Mouse (Mus musculus): ENCODE measurements around the gene Osbpl8. TPM values are rescaled to one million over a fixed set of nuclear protein-coding genes. Genes with fewer than 3 reads are reported as not detected.

Gene Osbpl8
- total and polyA plus RNA-seq, 2 experiments from 2014 or later: 16.6 to 89.5 TPM

GRCm38 (mm10) chr10:111273463-111274088, 109.0 kb downstream of the Osbpl8 start:
- Histone ChIP-seq H3K36me3 (ENCODE audit: insufficient read depth) (peaks cover 60% of the 10 kb centered on the region), H3K9ac (no peak overlapping the region), H3K4me1 (ENCODE audit: insufficient read depth) (no peaks in the 10 kb centered on the region), H3K27me3 (ENCODE audit: insufficient read depth, low read length) (no peaks in the 10 kb centered on the region), H3K4me2 (ENCODE audit: low read depth) (no peak overlapping the region), H3K27ac (ENCODE audit: low read depth, low read length) (no peak overlapping the region), H3K9me3 (ENCODE audit: low read length) (no peaks in the 10 kb centered on the region), H3K4me3 (ENCODE audit: low read depth, low read length) (no peak overlapping the region)
- 30% methylated on average over 5 of the region's 5 CpGs for WGBS
- no peak for TF ChIP-seq CTCF (IDR thresholded peaks at IDR 0.05; ENCODE audit: low read depth)
- no peak for DNase-seq
- no peak for ATAC-seq

GRCm38 (mm10) chr10:111275822-111276221, 111.3 kb downstream of the Osbpl8 start:
- WGBS: 95% methylated on average over 2 of the region's 2 CpGs
- no peak overlapping the region for H3K9ac ChIP-seq
- no peak overlapping the region for H3K27ac ChIP-seq (ENCODE audit: low read depth, low read length)
- H3K4me2 ChIP-seq (ENCODE audit: low read depth): no peak overlapping the region
- DNase-seq (no peak), ATAC-seq (no peak)
- no peaks in the 10 kb centered on the region for H3K27me3 ChIP-seq (ENCODE audit: insufficient read depth, low read length)
- H3K9me3 ChIP-seq (ENCODE audit: low read length): no peaks in the 10 kb centered on the region
- no peak for TF ChIP-seq CTCF (IDR thresholded peaks at IDR 0.05; ENCODE audit: low read depth)
- no peak overlapping the region for H3K4me3 ChIP-seq (ENCODE audit: low read depth, low read length)
- H3K36me3 ChIP-seq (ENCODE audit: insufficient read depth): peaks cover 54% of the 10 kb centered on the region
- no peaks in the 10 kb centered on the region for H3K4me1 ChIP-seq (ENCODE audit: insufficient read depth)

- ATAC-seq (no peak), DNase-seq (no peak)
- peak overlapping the region; percentile 60; the same call in 1 of the 2 replicates for H3K4me2 ChIP-seq (ENCODE audit: low read depth)
- no peaks in the 10 kb centered on the region for H3K9me3 ChIP-seq (ENCODE audit: low read length)
- H3K27me3 ChIP-seq (ENCODE audit: insufficient read depth, low read length): no peaks in the 10 kb centered on the region
- H3K36me3 ChIP-seq (ENCODE audit: insufficient read depth): peaks cover 4% of the 10 kb centered on the region; the same call in 1 of the 2 replicates
- H3K27ac ChIP-seq (ENCODE audit: low read depth, low read length): no peak overlapping the region
- no peaks in the 10 kb centered on the region for H3K4me1 ChIP-seq (ENCODE audit: insufficient read depth)
- peak overlapping the region; percentile 72 for H3K4me3 ChIP-seq (ENCODE audit: low read depth, low read length)
- WGBS: 46% methylated on average over 6 of the region's 6 CpGs
- no peak for TF ChIP-seq CTCF (IDR thresholded peaks at IDR 0.05; ENCODE audit: low read depth)
- no peak overlapping the region for H3K9ac ChIP-seq
Observed at GRCm38 (mm10) chr10:111297631-111298030, 133.1 kb downstream of the Osbpl8 start.

GRCm38 (mm10) chr10:111298140-111299098, 133.9 kb downstream of the Osbpl8 start, which contains the start of gene Bbs10:
Gene Bbs10 (plus strand): TSS chr10:111298679.
- Histone ChIP-seq H3K27me3 (ENCODE audit: insufficient read depth, low read length) (no peaks in the 10 kb centered on the region), H3K4me3 (ENCODE audit: low read depth, low read length) (peak within 1 kb of the TSS; percentile 72), H3K9ac (peak within 1 kb of the TSS; percentile 81), H3K9me3 (ENCODE audit: low read length) (no peaks in the 10 kb centered on the region), H3K36me3 (ENCODE audit: insufficient read depth) (peaks cover under 1% of the 10 kb centered on the region; the same call in 1 of the 2 replicates), H3K4me1 (ENCODE audit: insufficient read depth) (no peaks in the 10 kb centered on the region), H3K27ac (ENCODE audit: low read depth, low read length) (peak within 1 kb of the TSS; percentile 92), H3K4me2 (ENCODE audit: low read depth) (peak within 1 kb of the TSS; percentile 60)
- peak; percentile 95 for TF ChIP-seq CTCF (IDR thresholded peaks at IDR 0.05; ENCODE audit: low read depth)
- DNase-seq (peak; percentile 97), ATAC-seq (peak; percentile 98)
- WGBS: 3% methylated on average over 53 of the region's 54 CpGs

DNA sequence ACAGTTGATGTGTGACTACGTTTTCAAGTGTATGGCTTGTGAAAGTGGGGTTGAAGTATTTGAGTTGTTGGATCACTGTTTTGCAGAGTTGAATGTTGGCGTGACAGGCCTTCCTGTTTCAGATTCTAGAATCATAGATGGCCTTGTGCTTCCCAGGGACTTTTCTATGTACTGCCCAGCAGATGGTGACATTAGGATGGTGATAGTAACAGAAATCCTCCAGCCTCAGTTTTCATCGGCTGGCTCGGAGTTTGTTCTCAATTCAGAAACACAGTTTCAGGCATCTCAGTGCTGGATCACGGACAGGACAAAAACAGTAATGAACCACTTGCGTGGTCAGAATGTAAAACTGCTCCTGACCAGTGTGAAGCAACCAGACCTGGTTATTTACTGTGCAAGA, 135.0 kb downstream of the Osbpl8 start:
- no peak overlapping the region for H3K4me3 ChIP-seq (ENCODE audit: low read depth, low read length)
- TF ChIP-seq CTCF (IDR thresholded peaks at IDR 0.05; ENCODE audit: low read depth): peak; percentile 49
- no peaks in the 10 kb centered on the region for H3K4me1 ChIP-seq (ENCODE audit: insufficient read depth)
- no peaks in the 10 kb centered on the region for H3K9me3 ChIP-seq (ENCODE audit: low read length)
- DNase-seq (peak; percentile 33), ATAC-seq (no peak)
- H3K27me3 ChIP-seq (ENCODE audit: insufficient read depth, low read length): no peaks in the 10 kb centered on the region
- no peak overlapping the region for H3K4me2 ChIP-seq (ENCODE audit: low read depth)
- H3K27ac ChIP-seq (ENCODE audit: low read depth, low read length): no peak overlapping the region
- WGBS: 75% methylated on average over 6 of the region's 6 CpGs
- H3K36me3 ChIP-seq (ENCODE audit: insufficient read depth): no peaks in the 10 kb centered on the region; the same call in 1 of the 2 replicates
- no peak overlapping the region for H3K9ac ChIP-seq

GRCm38 (mm10) chr10:111301041-111301440, 136.5 kb downstream of the Osbpl8 start:
- 93% methylated on average over 5 of the region's 5 CpGs for WGBS
- H3K4me1 ChIP-seq (ENCODE audit: insufficient read depth): no peaks in the 10 kb centered on the region
- ATAC-seq (no peak), DNase-seq (no peak)
- H3K27me3 ChIP-seq (ENCODE audit: insufficient read depth, low read length): no peaks in the 10 kb centered on the region
- H3K4me2 ChIP-seq (ENCODE audit: low read depth): no peak overlapping the region
- no peak overlapping the region for H3K27ac ChIP-seq (ENCODE audit: low read depth, low read length)
- H3K36me3 ChIP-seq (ENCODE audit: insufficient read depth): no peaks in the 10 kb centered on the region
- no peak overlapping the region for H3K4me3 ChIP-seq (ENCODE audit: low read depth, low read length)
- TF ChIP-seq CTCF (IDR thresholded peaks at IDR 0.05; ENCODE audit: low read depth): no peak
- no peak overlapping the region for H3K9ac ChIP-seq
- no peaks in the 10 kb centered on the region for H3K9me3 ChIP-seq (ENCODE audit: low read length)

GRCm38 (mm10) chr10:111302486-111302885, 137.9 kb downstream of the Osbpl8 start:
- no peak for TF ChIP-seq CTCF (IDR thresholded peaks at IDR 0.05; ENCODE audit: low read depth)
- H3K9me3 ChIP-seq (ENCODE audit: low read length): no peaks in the 10 kb centered on the region
- H3K4me2 ChIP-seq (ENCODE audit: low read depth): no peak overlapping the region
- no peaks in the 10 kb centered on the region for H3K36me3 ChIP-seq (ENCODE audit: insufficient read depth)
- no peak overlapping the region for H3K9ac ChIP-seq
- 98% methylated on average over 6 of the region's 6 CpGs for WGBS
- DNase-seq (no peak), ATAC-seq (no peak)
- H3K27me3 ChIP-seq (ENCODE audit: insufficient read depth, low read length): no peaks in the 10 kb centered on the region
- no peak overlapping the region for H3K4me3 ChIP-seq (ENCODE audit: low read depth, low read length)
- no peaks in the 10 kb centered on the region for H3K4me1 ChIP-seq (ENCODE audit: insufficient read depth)
- H3K27ac ChIP-seq (ENCODE audit: low read depth, low read length): no peak overlapping the region
